Mouse (Mus musculus): ENCODE measurements at regions not wholly inside any gene's neighbourhood (a gene's known extent, or its start where the extent isn't known, plus 50 kb on each side); places are given as distances from the start of the nearest gene placed in this dataset.
A peak's percentile ranks its signal among the peaks of the same experiment; 100 is the strongest.

- TF ChIP-seq CTCF (IDR thresholded peaks at IDR 0.05; ENCODE audit: low read depth) (peak; percentile 53), EP300 (IDR thresholded peaks at IDR 0.05; ENCODE audit: low read depth) (no peak)
Observed at GRCm38 (mm10) chr12:39493578-39494218, 544.1 kb downstream of the Arl4a start.

Data from heart, postnatal 0 days (tissue).